ENCODE assay signal across 8 mouse cellular contexts in the genomic region with DNA sequence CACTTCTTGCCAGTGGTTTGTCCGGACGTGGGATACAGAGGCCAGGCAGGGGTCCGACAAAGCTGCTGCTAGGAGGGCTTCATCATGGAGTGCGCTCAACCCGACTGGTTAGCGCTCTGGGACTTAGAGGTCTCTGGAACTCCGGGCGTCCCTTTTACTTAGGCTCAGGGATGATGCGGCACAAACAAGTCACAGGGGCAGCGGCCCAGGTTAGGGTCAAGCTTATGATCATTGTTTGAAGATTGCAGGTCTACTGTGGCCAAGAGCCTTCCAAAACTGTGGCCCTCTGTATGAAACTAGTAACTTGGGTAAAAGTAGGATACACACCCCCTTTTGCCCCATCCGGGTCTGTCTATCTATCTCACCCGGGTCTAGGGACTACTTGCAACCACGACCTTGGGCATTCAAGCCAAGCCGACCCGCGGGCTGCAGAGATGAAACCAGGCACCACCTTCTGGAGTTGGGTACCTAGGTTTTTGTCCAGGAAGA. TPM values are rescaled to one million over a fixed set of nuclear protein-coding genes. Genes with fewer than 3 reads are reported as not detected.
DNase-seq lines count a peak whose midpoint lies in the region; ATAC-seq and TF ChIP-seq lines count a peak whose summit lies in the region.

No protein-coding gene starts in this region.

- no peak for TF ChIP-seq EP300 in lung, postnatal 0 days (IDR thresholded peaks at IDR 0.05)

- WGBS in lung, postnatal 0 days = 3% methylated on average over 16 of the region's 16 CpGs
- 1% methylated on average over 16 of the region's 16 CpGs for WGBS in embryonic facial prominence, embryonic 14.5 days
- WGBS in hindbrain, postnatal 0 days = 5% methylated on average over 16 of the region's 16 CpGs
- WGBS in midbrain, postnatal 0 days = 3% methylated on average over 16 of the region's 16 CpGs

- no peak for DNase-seq in lung, postnatal 0 days (ENCODE audit: low spot score)
- no peak for DNase-seq in lung, adult 18-20 months
- DNase-seq in embryonic facial prominence, embryonic 14.5 days (ENCODE audit: low spot score) = no peak
- no peak for DNase-seq in hindbrain, postnatal 0 days (ENCODE audit: low spot score)
- no peak for DNase-seq in midbrain, postnatal 0 days (ENCODE audit: low spot score)
- DNase-seq in natural killer cell, adult 2 months (ENCODE audit: low spot score in 2 of 2) = no peak
- DNase-seq in layer of hippocampus, adult 9-10 months (ENCODE audit: low spot score) = no peak
- no peak for DNase-seq in gastrocnemius, postnatal 10 days

- H3K4me3 ChIP-seq in lung, postnatal 0 days (ENCODE audit: low read depth, low read length) = peak overlapping the region; percentile 38
- peak overlapping the region; percentile 62 for H3K4me3 ChIP-seq in embryonic facial prominence, embryonic 14.5 days (ENCODE audit: low read depth, low read length)
- H3K4me3 ChIP-seq in hindbrain, postnatal 0 days (ENCODE audit: low read length) = peak overlapping the region; percentile 41
- peak overlapping the region; percentile 55 for H3K4me3 ChIP-seq in midbrain, postnatal 0 days (ENCODE audit: low read depth, low read length)

- H3K4me1 ChIP-seq in lung, postnatal 0 days (ENCODE audit: insufficient read depth, low read depth, low read length) = peaks cover 11% of the 10 kb centered on the region; the same call in 1 of the 2 replicates
- H3K4me1 ChIP-seq in embryonic facial prominence, embryonic 14.5 days (ENCODE audit: control insufficient read depth, insufficient read depth, low read length) = peaks cover 20% of the 10 kb centered on the region
- H3K4me1 ChIP-seq in hindbrain, postnatal 0 days (ENCODE audit: insufficient read depth, low read length) = peaks cover 9% of the 10 kb centered on the region
- H3K4me1 ChIP-seq in midbrain, postnatal 0 days (ENCODE audit: insufficient read depth, low read length) = peaks cover 3% of the 10 kb centered on the region; the same call in 1 of the 2 replicates

- no peaks in the 10 kb centered on the region for H3K9me3 ChIP-seq in lung, postnatal 0 days (ENCODE audit: low read length)
- no peaks in the 10 kb centered on the region for H3K9me3 ChIP-seq in embryonic facial prominence, embryonic 14.5 days (ENCODE audit: control insufficient read depth, low read length)
- H3K9me3 ChIP-seq in hindbrain, postnatal 0 days (ENCODE audit: low read length) = no peaks in the 10 kb centered on the region
- H3K9me3 ChIP-seq in midbrain, postnatal 0 days (ENCODE audit: low read length) = no peaks in the 10 kb centered on the region

- H3K36me3 ChIP-seq in lung, postnatal 0 days (ENCODE audit: insufficient read depth, low read length) = no peaks in the 10 kb centered on the region
- H3K36me3 ChIP-seq in embryonic facial prominence, embryonic 14.5 days (ENCODE audit: control insufficient read depth, insufficient read depth, low read length) = no peaks in the 10 kb centered on the region
- no peaks in the 10 kb centered on the region for H3K36me3 ChIP-seq in hindbrain, postnatal 0 days (ENCODE audit: insufficient read depth, low read length)
- no peaks in the 10 kb centered on the region for H3K36me3 ChIP-seq in midbrain, postnatal 0 days (ENCODE audit: insufficient read depth, low read length)

- TF ChIP-seq CTCF in lung, postnatal 0 days (IDR thresholded peaks at IDR 0.05) = no peak
- TF ChIP-seq CTCF in hindbrain, postnatal 0 days (IDR thresholded peaks at IDR 0.05; ENCODE audit: low read depth) = no peak
- TF ChIP-seq CTCF in midbrain, postnatal 0 days (IDR thresholded peaks at IDR 0.05) = no peak

- H3K4me2 ChIP-seq in lung, postnatal 0 days (replicated peaks; ENCODE audit: low read depth, low read length) = peak overlapping the region; percentile 57
- H3K4me2 ChIP-seq in embryonic facial prominence, embryonic 14.5 days (ENCODE audit: low read depth, low read length) = peak overlapping the region; percentile 93
- peak overlapping the region; percentile 87 for H3K4me2 ChIP-seq in hindbrain, postnatal 0 days (ENCODE audit: low read depth, low read length)
- peak overlapping the region; percentile 91 for H3K4me2 ChIP-seq in midbrain, postnatal 0 days (ENCODE audit: low read depth, low read length, poor library complexity, severe bottlenecking)

- no peak overlapping the region for H3K27ac ChIP-seq in lung, postnatal 0 days (ENCODE audit: low read length)
- no peak overlapping the region for H3K27ac ChIP-seq in embryonic facial prominence, embryonic 14.5 days (replicated peaks; ENCODE audit: low read depth, low read length)
- no peak overlapping the region for H3K27ac ChIP-seq in hindbrain, postnatal 0 days
- H3K27ac ChIP-seq in midbrain, postnatal 0 days (ENCODE audit: low read depth, low read length) = no peak overlapping the region

- 0 out of 2 replicates have a peak, but pooled peaks cover 11% of the 10 kb centered on the region for H3K27me3 ChIP-seq in lung, postnatal 0 days (replicated peaks; ENCODE audit: insufficient read depth, low read length)
- peaks cover 10% of the 10 kb centered on the region; the same call in 1 of the 2 replicates for H3K27me3 ChIP-seq in embryonic facial prominence, embryonic 14.5 days (replicated peaks; ENCODE audit: control insufficient read depth, insufficient read depth, low read length)
- no peaks in the 10 kb centered on the region for H3K27me3 ChIP-seq in hindbrain, postnatal 0 days (ENCODE audit: insufficient read depth, low read length)
- H3K27me3 ChIP-seq in midbrain, postnatal 0 days (ENCODE audit: insufficient read depth, low read length) = peaks cover 3% of the 10 kb centered on the region; the same call in 1 of the 2 replicates

- ATAC-seq in lung, postnatal 0 days = no peak
- no peak for ATAC-seq in embryonic facial prominence, embryonic 14.5 days (ENCODE audit: low read depth)
- no peak for ATAC-seq in hindbrain, postnatal 0 days
- ATAC-seq in midbrain, postnatal 0 days (ENCODE audit: low FRiP score) = no peak

- no peak overlapping the region for H3K9ac ChIP-seq in lung, postnatal 0 days (replicated peaks; ENCODE audit: low read depth)
- H3K9ac ChIP-seq in embryonic facial prominence, embryonic 14.5 days (ENCODE audit: low read depth, low read length) = peak overlapping the region; percentile 67
- H3K9ac ChIP-seq in hindbrain, postnatal 0 days (replicated peaks; ENCODE audit: low read length) = peak overlapping the region; percentile 35; the same call in 1 of the 2 replicates
- peak overlapping the region; percentile 51 for H3K9ac ChIP-seq in midbrain, postnatal 0 days (replicated peaks; ENCODE audit: low read length, poor library complexity, severe bottlenecking)

RNA-seq across cellular contexts. Expression of gene Parm1, which starts 0.9 kb away (rescaled TPM):
- 5.0 and 6.4 TPM in 2 replicates for polyA plus RNA-seq in lung, postnatal 0 days (2015; fragmentation: Nextera tagmentation; extraction: Ambion mirVana)
- 25.6 and 27.6 TPM in 2 replicates for polyA plus RNA-seq in embryonic facial prominence, embryonic 14.5 days (2014; fragmentation: Nextera tagmentation; extraction: Ambion mirVana)
- 7.7 and 9.6 TPM in 2 replicates for total RNA-seq in hindbrain, postnatal 0 days (2014; rRNA removed)
- 8.1 and 8.4 TPM in 2 replicates for polyA plus RNA-seq in hindbrain, postnatal 0 days (2015; fragmentation: Nextera tagmentation; extraction: Ambion mirVana)
- total RNA-seq in midbrain, postnatal 0 days (2014; rRNA removed) = 11.8 and 13.1 TPM in 2 replicates
- polyA plus RNA-seq in midbrain, postnatal 0 days (2015; fragmentation: Nextera tagmentation; extraction: Ambion mirVana) = 8.8 and 8.9 TPM in 2 replicates
- total RNA-seq in gastrocnemius, postnatal 10 days (2021) = 10 to 100 TPM; 13.7 to 14.2 TPM
